Mouse (Mus musculus) erythroid progenitor cell, adult 5-6 weeks (primary cell): ENCODE measurements around the gene Lyl1. TPM values are rescaled to one million over a fixed set of nuclear protein-coding genes. Genes with fewer than 3 reads are reported as not detected.
"Not testable (repeated sequence)": the region's sequence is repeated elsewhere in the genome, so short reads cannot be mapped to it uniquely, and the experiment has no call there.

ENCODE experiments used
- ATAC-seq: replicated peaks from 2 replicates; pipeline ENCODE4 v1.8.0; 2016; ENCODE audit warnings: moderate number of reproducible peaks, mild to moderate bottlenecking, moderate TSS enrichment, inconsistent platforms; ENCODE audit not compliant: poor library complexity, low FRiP score, severe bottlenecking
- total RNA-seq, 2 experiments: library from RNA; stranded (forward) in 1 of 2; stranded (reverse) in 1 of 2; fragments of 150-400 nt in 1 of 2; fragments of 186-747, 209-891 nt in 1 of 2; gene quantifications; 2 replicates each; pipeline versions ENCODE4 v1.2.3 to v1.2.4; 2015 to 2017; ENCODE audit warnings: low replicate concordance in 2 of 2

Lyl1 gene
- total RNA-seq, 2 experiments from 2014 or later: 54.7 to 109 TPM

DNA sequence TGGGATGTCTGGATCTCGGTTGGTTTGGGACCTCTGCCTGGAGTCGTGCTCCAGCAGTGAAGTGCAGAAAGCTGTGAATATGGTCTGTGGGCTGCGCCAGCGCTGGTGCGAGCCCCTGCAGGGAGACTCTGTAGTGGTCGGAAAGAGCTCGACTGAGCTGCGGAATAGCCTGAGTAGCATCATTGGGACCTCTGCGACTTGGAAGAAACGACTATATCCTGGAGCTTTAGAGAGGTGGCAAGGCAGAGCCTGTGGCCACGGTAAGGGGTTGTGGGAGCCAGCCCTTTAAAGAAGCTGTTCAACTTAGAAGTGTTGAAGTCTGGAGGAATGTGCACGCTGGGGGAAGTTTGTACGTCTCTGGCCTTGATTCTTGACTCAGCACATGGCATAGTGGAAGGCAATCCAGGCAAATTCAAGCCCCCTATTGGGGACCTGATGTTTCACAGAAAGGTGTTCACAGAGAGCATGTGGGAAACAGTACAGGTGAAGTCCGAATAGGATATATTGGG is 35.8 kb upstream of the Lyl1 start:
- ATAC-seq: 0 out of 2 replicates have a peak, but pooled peaks have one; percentile 1

DNA sequence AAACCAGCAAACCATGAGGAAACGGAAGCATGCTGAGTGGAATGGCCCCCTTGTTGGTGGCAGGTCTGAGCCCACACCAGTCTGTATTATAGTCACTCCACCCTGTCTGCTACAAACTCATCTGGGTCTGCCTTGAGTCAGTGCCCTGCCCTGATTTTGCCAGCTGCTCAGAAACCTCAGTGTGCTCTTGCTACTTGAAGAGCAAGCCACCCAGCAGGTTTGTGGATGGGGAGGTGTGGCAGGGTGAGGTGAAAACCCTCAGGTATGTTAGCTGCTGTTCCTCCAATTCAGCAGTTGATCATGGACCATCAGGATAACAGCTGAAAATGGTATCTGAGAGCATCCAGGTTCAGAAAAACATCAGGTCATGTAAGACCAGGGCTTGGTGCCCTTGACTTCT is 33.2 kb upstream of the Lyl1 start:
- no peak for ATAC-seq

DNA sequence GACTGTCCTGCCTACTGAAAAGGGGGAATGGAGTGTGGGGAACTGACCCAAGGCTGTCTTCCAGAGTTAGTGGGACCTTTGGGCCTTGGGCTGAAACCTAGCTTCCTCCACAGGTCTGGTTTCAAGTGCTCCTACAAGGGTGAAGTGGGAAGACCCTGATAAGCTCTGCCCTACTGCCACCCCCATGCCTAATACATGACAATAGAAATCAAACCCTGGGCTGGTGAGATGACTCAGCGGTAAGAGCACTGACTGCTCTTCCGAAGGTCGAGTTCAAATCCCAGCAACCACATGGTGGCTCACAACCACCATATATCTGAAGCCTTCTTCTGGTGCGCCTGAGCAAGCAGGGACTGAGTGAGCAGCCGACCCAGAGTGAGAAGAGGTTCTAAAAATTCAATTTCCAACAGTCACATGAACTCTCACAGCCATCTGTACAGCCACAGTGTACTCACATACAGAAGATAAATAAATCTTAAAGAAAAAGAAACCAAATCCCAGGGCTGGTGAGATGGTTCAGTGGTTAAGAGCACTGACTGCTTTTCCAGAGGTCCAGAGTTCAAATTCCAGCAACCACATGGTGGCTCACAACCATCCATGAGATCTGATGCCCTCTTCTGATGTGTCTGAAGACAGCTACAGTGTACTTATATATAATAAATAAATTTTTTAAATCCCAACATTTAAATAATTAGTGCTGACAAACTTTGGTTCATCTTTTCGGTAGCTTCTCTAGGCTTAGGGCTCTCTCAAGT is 32.3 kb upstream of the Lyl1 start:
- no peak for ATAC-seq

DNA sequence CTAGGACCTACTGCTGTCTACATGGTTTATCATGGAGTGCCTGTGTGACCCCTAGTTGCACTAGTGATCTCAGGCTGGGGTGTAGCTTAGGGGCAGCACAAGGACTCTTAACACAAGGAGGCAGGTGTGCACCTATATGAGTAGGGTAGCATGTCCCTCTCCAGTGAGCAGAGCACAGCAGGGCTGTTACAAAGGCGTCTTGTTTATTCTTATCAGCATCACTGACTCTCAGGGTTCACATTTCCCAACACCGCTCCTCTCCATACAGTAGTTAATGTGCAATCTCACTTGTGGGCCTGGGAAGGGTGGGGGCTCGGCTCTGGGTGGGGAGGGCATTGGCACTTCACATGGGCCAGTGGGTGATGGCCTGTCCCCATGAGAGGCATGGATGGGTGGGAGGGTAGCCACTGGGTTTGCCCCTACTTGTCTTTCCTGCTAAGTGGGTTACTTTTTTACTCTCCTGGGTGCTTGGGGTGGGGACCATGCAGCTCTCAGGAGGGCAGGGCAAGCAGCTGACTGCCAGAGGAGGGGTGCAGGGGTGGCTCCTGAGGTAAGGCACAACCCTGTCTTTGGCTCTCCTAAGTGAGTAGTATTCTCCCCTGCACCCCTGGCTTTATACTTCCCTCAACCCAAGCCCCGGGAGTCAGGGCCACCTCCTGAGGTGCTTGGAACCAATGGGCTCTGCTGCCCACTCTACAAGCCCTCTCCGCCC is 30.8 kb upstream of the Lyl1 start:
- ATAC-seq: not testable (repeated sequence)

DNA sequence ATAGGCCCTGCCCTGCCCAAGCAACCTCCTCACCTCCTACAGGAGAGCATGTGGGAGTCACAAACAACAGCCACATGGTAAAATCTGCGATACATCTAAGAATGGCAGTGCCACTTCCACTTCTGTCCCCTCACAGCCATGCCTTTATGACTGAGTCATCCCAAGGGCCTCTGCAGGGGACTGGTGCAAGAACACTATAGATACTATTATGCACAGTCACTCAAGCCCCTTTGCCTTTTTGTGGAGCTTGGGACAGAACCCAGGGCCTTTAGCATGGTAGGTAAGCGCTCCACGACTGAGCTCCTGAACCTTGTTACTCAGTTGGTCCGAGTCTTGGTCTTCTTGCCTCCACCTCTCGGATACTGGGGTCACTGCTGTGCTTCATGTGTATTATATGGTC is 24.0 kb upstream of the Lyl1 start:
- no peak for ATAC-seq

DNA sequence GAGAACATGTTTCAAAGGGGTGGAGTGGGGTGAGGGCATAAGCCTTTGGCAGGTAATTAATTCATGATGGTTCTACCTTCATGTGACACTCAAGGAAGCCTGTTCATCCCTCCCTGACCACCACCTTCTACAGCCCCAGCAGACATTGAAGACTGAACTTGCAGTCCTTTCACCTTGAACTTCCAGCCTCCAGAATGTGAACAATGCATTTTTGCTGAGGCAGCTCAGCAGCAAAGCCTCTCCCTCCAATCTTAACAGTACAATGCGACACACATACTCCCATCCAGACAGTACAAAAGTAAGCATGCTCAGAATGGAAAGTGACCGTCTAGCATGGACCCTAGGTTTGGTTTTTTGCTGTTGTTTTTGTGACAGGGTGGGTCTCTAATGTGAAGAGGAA is 19.8 kb upstream of the Lyl1 start:
- ATAC-seq: no peak

DNA sequence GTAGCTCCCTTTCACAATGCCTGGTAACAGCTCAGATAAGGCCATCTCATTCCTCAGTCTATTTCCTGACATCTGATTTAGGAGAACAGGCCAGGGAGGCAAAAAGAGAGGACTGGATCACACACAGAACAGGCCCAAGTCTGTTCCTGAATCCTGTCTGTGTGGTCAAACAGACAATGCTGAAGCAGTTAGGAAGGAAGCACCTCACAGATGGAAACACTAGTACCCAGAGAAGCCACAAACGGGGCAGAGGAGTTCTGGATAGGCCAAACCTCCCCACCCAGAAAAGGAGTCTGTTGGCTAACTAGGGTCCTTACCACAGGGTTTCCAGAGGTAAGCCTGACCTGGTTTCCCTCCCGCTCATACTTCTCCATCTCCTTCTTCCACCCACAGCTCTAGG is 19.0 kb upstream of the Lyl1 start:
- ATAC-seq: no peak

DNA sequence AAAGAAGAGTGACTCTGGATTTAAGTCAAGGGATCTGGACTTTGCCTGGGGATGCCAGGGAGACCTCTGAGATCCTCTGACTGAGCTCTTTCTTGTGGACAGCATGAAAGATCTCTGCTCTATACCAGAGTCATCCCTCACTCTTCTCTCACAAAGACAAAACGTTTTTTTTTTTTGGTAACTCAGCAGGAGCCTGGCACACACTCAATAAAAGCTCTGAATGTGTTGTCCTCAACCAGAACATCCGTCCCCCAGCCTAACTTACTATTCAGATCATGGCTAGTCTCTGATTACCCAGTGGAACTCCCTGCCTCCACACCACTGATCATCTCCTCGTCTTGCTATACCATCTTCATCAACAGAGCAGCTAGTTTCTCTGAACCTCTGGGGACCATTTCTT is 16.7 kb upstream of the Lyl1 start:
- ATAC-seq: no peak

DNA sequence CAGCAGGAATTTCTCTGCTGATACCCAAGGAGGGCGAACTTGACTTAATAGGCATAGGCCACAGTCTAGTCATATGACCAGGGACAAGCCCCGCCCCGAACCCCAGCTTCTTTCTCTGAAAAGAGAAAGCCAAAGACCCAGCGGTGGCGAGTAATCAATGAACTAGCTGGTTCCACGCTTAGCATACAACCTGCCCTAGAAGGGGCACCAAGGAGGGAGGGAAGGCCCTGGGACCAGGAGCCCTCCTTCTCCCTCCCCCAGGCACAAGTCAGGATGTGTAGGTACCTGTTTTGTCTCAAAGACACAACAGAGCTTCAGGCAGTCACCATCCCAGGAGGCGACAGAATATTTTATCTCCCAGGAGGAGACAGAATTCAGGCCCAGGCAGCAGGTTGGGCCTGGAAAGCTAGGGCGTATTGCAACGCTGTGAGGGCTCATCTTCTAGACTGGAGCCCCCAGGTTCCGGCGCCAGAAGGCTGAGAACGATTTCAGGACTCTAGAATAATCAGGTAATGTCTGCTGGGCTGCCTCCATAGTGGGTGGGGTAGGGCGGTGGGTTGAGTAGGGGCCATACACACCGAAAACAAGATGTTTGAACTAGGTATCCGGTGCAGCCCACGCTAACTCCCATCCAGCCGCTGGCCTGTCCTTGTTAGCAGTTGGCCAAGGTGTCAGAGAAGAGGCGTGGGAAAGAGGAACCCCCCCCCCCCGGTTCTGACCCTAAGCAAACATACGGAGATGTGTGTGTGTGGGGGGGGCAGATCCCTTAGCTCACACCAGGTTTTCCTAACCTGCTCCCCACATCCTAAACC is 14.9 kb upstream of the Lyl1 start, which contains the start of gene Trmt1:
Gene Trmt1, plus strand, starts transcription at position 117 of the 812 bp plus-strand sequence.
- ATAC-seq: peak; percentile 57

DNA sequence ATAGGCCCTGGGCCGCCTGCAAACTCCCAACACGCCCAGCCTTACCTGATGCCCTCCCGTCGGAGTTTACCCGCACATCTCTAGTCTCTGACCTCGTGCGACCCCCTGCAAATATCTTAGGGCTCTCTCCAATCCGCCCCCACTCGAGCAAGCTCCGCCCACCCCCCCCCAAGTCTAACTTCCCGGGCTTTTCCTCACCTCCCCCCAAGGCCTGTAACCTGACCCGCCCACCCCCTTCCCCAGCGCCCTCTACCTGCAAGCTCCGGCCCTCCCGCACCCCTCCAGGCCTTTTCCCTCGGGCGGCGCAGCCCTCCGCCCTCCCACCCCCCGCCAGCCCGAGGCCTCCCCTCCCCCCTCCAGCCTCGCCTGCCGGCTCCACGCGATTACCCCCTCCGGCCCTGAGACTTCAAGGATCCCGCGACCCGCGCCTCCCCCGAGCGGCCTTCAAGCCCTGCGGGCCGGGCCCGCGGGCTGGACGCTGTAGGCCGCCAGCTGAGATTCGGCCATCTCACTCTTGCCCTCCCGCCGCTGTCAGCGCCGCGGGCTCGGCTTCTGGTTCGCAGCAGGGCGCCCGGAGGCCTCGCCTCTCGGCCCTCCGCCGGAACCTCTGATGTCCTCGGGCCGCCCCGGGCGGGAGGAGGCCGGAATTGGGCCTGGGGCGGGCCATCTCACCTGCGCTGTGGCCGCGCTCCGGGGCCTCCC is 14.1 kb upstream of the Lyl1 start:
- ATAC-seq: no peak

DNA sequence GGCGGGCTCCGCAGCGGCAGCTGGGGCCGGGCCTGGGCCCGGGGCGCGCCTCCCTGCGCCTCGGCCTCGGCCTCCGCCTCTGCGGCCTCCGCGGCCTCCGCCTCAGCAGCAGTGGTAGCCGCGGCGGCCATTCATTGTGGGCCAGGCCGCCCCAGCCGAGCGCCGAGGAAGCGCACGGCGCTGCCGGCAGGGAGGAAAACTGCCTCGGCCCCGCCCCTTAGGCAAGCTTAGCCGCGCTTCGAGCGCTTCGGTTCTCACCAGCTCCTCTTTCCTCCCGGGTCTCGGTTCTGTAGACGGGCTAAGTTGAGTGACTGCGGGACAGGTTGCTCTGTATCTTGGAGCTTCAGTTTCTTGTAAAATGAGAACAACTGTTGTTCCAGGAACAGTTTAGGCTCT is 13.6 kb upstream of the Lyl1 start, which contains the start of gene Nacc1:
Gene Nacc1, minus strand, starts transcription at position 158 of the 396 bp plus-strand sequence.
- ATAC-seq: peak; percentile 84

DNA sequence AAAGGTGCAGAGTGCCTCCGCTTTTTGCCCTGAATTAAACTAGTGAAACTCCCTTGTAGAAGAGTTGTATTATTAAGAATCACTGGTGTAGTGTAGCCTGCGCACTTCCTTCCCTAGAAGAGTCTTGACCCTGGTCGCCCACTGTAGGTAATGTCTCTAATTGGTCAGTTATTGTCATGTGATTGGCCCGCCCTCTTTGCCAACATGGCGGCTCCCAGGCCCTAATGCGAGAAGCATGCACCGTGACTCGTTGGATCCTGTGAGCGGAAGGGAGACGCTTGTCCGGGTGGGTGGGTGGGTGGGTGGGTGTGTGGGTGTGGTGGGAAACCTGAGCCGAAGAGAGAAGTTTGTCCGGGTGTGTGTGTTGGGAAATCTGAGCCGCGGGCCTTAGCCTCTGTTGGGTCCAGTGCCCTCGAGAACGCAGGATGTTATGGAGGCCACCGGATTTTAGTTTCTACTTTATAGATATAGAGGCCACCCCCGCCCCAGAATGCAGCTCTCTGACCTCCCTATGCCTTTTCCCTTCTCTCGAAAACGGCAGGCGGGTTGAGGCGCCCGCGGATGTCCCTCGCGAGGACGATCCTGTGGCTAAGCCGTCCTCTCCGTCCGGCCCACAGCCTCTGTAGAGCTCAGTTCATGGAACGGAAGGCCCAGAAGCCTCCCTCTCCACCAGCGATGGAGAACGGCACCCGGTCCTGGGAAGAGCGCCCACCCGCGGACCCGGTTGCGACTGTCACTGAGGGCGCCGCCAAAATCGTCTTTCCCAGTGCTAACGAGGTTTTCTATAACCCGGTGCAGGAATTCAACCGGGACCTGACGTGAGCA is 12.0 kb upstream of the Lyl1 start:
- peak; percentile 77 for ATAC-seq

DNA sequence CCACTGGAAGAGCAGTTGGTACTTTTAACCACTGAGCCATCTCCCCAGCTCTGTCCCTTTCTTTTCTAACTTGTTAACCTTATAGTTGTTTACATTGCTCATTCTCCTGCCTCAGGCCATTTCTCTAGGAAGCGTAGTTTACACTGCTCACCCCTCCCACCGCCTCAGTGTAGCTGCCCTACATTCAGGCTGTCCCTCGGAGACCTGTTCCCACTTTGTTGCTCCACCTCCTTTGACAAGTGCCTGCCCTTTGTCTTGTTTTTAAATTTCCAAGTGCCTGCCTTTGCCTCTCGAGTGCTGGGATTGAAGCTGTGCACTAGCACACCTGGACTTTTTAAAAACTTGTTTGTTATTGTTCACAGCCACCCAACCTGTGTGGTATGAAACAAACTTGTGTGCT is 7.9 kb upstream of the Lyl1 start:
- no peak for ATAC-seq

DNA sequence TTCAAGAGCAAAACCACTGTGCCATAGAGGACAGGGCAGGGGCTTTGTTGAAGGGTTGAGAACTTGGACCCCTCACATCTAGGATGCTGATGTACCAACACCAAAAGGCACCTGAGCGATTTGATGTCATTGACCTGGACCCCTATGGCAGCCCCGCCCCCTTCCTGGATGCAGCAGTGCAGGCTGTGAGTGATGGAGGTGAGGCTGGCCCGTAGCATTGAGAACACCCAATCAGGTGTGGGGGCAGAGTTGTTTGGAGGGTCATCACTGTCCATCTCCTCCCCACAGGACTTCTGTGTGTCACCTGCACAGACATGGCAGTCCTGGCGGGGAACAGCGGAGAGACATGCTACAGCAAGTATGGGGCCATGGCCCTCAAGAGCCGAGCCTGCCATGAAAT is 6.1 kb upstream of the Lyl1 start:
- no peak for ATAC-seq

DNA sequence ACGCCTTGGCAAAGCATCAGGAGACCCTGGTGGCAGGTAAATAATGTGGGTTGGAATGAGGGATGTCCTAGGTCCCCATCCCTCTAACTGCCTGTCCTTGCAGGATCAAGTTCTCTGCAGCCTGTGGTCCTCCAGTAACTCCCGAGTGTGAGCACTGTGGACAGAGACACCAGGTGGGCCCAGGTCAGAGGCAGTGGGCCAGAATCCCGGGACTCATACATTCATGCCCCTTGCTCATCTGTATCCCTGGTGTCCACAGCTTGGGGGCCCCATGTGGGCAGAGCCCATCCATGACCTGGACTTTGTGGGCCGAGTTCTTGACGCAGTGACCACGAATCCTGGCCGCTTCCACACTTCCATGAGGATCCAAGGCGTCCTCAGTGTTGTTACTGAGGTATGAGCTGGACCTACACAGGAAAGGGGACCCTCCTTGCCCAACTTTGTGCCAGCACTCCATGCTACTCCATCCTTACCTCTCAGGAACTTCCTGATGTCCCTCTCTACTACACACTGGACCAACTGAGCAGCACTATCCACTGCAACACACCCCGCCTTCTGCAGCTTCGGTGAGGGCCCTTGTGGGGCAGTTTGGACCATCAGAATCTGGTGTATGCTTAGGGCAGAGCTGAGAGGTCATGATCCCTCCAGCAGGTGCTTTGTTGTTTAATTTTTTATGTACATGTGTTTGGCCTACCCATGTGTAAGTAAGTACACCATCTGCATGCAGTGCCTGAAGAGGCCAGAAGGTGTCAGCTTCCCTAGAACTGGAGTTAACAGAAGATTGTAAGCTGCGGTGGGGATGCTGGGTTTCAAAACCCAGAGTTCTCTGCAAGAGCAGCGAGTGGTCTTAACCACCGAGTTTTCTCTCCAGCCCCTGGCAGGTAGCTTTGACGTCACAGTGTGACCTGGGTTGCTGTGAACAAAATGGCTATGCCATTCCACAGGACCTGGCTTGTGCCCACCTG is 3.8 kb upstream of the Lyl1 start:
- ATAC-seq: no peak

DNA sequence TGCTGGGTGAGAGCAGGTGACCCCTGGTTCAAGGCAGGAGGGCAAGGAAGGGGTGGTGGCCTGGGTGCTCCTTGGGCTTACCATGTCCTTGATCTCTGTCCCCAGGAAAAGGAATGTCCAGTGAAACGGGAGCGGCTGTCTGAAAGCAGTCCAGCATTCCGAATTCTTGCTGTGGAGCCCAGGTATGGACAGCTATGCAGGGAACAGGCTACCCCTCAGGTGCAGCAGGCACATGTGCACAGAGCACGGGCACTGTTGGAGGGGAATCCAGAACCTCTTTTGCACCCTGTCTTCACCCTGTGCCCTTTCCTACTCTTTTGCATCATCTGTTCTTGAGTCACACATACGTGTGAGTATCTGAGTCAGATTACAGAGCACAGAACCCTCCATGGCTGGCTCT is 3.0 kb upstream of the Lyl1 start:
- no peak for ATAC-seq

DNA sequence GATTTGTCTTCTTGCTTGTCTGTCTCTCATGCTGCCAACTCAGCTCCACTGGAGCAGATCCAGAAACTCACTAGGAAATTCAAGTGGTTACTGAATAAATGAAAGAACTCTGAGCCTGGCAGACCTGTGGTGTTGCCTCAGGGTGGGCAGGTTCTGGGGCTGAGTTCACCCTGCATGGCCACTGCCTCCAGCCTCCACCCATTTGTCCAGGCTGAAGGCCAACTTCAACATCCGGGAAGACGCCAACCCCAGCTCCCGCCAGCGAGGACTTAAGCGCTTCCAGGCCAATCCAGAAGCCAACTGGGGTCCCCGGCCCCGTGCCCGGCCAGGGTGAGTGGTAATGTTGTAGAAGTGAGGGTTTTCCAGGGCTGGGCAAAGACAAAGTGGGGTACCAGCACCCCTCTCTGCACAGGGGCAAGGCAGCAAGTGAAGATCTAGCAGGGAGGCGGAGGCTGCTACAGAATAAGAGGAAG is 2.3 kb upstream of the Lyl1 start:
- ATAC-seq: no peak
